Mouse (Mus musculus) frontal cortex, adult 2 months (tissue): Measurements from ENCODE around the gene Stim1. TPM values are rescaled to one million over a fixed set of nuclear protein-coding genes. Genes with fewer than 3 reads are reported as not detected.
"Not testable (repeated sequence)": the region's sequence is repeated elsewhere in the genome, so short reads cannot be mapped to it uniquely, and the experiment has no call there.

Source experiments
- DNase-seq, 2 experiments: peaks; one replicate each; pipeline ENCODE4 v3.0.0; 2022; ENCODE audit warnings: low spot score in 1 of 2; ENCODE audit errors: extremely low spot score in 1 of 2
- polyA plus RNA-seq: library from polyadenylated mRNA; depleted of rRNA; stranded (reverse); fragments of >200 nt; gene quantifications from 2 replicates; pipeline ENCODE4 v1.2.3, GENCODE M21; 2012

The Stim1 gene
- polyA plus RNA-seq, 1 experiment = 82.5 TPM

- no peak for DNase-seq
Observed at GRCm38 (mm10) chr7:102425933-102426685, 158.5 kb downstream of the Stim1 start.

- DNase-seq = no peak
Observed at GRCm38 (mm10) chr7:102434344-102434743, 166.7 kb downstream of the Stim1 start.

- DNase-seq = no peak
Observed at GRCm38 (mm10) chr7:102440822-102441656, 173.4 kb downstream of the Stim1 start.

- peak; percentile 95 to 98 for DNase-seq
Observed at GRCm38 (mm10) chr7:102441657-102442391, 174.2 kb downstream of the Stim1 start, which contains the start of gene Rrm1. TSS of gene Rrm1 (plus strand) at chr7:102441695.

GRCm38 (mm10) chr7:102442432-102442831 lies 174.8 kb downstream of the Stim1 start:
- no peak for DNase-seq

- no peak for DNase-seq
Observed at GRCm38 (mm10) chr7:102444301-102444700, 176.7 kb downstream of the Stim1 start.

GRCm38 (mm10) chr7:102446438-102446837 lies 178.8 kb downstream of the Stim1 start:
- DNase-seq = no peak

GRCm38 (mm10) chr7:102458618-102459380 lies 191.2 kb downstream of the Stim1 start:
- DNase-seq = no peak

GRCm38 (mm10) chr7:102467566-102467965 lies 200.0 kb downstream of the Stim1 start:
- DNase-seq = no peak

- DNase-seq = no peak
Observed at GRCm38 (mm10) chr7:102472675-102473074, 205.1 kb downstream of the Stim1 start.

- no peak for DNase-seq
Observed at GRCm38 (mm10) chr7:102476601-102477000, 209.0 kb downstream of the Stim1 start.

GRCm38 (mm10) chr7:102477377-102477776 lies 209.8 kb downstream of the Stim1 start:
- DNase-seq = no peak

- DNase-seq = no peak
Observed at GRCm38 (mm10) chr7:102478425-102478824, 210.8 kb downstream of the Stim1 start.

- no peak for DNase-seq
Observed at GRCm38 (mm10) chr7:102478926-102479325, 211.3 kb downstream of the Stim1 start.

- no peak for DNase-seq
Observed at GRCm38 (mm10) chr7:102479368-102480078, 211.9 kb downstream of the Stim1 start.

GRCm38 (mm10) chr7:102480821-102481220 lies 213.2 kb downstream of the Stim1 start:
- DNase-seq = no peak

GRCm38 (mm10) chr7:102481579-102481978 lies 214.0 kb downstream of the Stim1 start, which contains the start of gene Olfr543:
TSS of gene Olfr543 (minus strand) at chr7:102481679.
- DNase-seq = no peak

GRCm38 (mm10) chr7:102483665-102484064 lies 216.1 kb downstream of the Stim1 start:
- no peak for DNase-seq

- not testable (repeated sequence) for DNase-seq
Observed at GRCm38 (mm10) chr7:102484766-102485165, 217.2 kb downstream of the Stim1 start.
